Mouse (Mus musculus) lung, postnatal 0 days (tissue): ENCODE measurements around the gene Prm1.

Experiments used
- CTCF ChIP-seq: IDR thresholded peaks from 2 replicates; pipeline ENCODE4 v1.5.1; 2016; ENCODE audit warnings: antibody characterized with exemption, mild to moderate bottlenecking
- EP300 ChIP-seq: IDR thresholded peaks from 2 replicates; pipeline ENCODE4 v1.6.1; 2016; ENCODE audit warnings: antibody characterized with exemption, mild to moderate bottlenecking, control low read depth

DNA sequence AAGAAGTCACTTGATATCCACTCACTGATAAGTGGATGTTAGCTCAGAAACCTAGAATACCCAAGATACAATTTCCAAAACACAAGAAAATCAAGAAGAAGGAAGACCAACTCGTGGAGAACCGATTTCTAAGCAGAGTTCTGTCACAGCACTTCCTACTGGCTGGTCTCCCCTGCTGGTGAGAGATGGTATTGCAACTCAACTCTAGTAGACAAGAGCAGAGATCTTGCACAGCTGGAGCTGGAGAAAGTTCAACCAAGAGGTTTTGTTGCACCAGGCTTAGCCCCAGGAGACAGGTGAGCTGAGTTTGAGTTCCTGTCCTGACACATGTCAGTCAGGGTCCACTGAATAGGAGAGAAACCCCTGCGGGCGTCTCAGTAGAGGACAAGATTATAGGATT lies 38.5 kb downstream of the Prm1 start:
- TF ChIP-seq CTCF, result peak; percentile 94
- TF ChIP-seq EP300, result no peak
